Mouse (Mus musculus): ENCODE data around the gene Fam20c. TPM values are rescaled to one million over a fixed set of nuclear protein-coding genes. Genes with fewer than 3 reads are reported as not detected.

The Fam20c gene
- polyA plus RNA-seq, 1 experiment: 28.5 TPM

DNA sequence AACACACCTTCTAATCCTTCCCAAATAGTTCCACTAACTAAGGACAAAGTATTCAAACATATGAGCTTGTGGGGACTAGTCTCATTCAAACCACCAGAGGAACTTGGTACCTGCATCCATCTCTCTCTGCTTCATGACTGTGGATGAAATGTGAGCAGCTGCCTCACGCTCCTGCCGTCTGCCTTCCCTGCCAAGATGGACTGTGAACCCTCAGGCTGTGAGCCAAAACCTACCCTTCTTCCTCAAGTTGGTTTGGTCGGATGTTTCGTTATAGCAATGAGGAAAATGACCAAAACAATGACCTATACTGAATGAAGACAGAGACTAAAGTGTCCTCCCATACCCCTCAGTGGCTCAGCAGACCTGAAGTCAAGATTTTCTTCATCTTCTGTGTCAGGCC lies 86.7 kb downstream of the Fam20c start:
- H3K4me1 ChIP-seq (ENCODE audit: control insufficient read depth, insufficient read depth, low read length): no peaks in the 10 kb centered on the region
- no peak for TF ChIP-seq POLR2A (IDR thresholded peaks at IDR 0.05; ENCODE audit: extremely low read depth, insufficient read depth, low read length)
- TF ChIP-seq CTCF (IDR thresholded peaks at IDR 0.05; ENCODE audit: extremely low read depth, insufficient read depth, low read length): no peak

DNA sequence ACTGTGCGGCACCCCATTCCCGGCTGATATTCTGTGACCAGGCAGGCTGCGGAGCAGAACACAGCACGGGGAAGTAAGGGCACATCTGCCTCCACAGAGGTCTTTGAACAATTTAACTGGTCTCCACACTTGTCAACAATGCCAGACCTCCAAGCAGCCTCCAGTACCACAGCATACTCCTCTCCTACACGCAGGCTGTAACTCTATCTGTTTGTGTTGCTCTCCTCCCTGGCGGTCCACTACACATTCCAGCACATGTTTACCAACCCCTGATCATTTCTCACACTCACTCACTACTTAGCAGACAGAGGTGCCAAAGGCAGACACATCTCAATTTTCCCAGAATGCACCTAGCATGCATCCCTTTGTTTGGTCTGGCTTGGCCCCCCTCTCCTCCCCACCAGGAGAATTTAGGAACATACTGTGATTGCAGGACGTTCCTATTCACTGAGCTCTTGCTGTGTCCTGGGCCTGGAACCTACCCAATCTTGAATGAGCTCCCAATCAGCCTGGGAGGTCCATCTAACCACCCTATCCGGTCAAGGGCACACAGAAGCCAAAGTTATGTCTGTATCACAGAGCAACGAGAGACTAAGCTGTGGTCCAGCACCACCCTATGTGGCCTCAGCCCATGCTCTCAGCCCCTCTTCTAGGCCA lies 89.0 kb downstream of the Fam20c start:
- no peak for TF ChIP-seq CTCF (IDR thresholded peaks at IDR 0.05; ENCODE audit: extremely low read depth, insufficient read depth, low read length)
- TF ChIP-seq POLR2A (IDR thresholded peaks at IDR 0.05; ENCODE audit: extremely low read depth, insufficient read depth, low read length): no peak
- no peak overlapping the region for H3K27ac ChIP-seq (ENCODE audit: insufficient read depth, low read length)

More for the DNA sequence above, 86.7 kb downstream of the Fam20c start:
- Histone ChIP-seq H3K27ac (ENCODE audit: insufficient read depth, low read length) (no peak overlapping the region), H3K4me3 (ENCODE audit: insufficient read depth, low read length) (no peak overlapping the region)

DNA sequence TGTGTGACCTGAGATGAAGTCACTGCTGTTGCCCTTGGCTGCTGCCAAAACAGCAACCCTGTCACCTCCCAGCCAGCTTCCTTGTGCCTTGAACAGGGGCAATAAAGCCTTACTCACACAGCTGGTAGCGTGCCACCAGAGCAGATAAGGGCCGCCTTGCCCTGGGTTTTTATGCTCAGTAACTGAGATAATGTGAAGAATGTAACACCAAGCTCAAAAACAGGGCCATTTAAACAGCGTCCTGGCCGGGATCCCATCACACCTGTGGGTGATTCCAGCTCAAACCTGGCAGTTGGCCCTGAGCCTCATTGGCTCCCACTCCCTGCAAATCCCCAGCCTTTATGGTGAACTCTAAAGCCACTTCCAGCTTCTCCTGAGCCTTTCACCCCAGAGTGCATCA lies 92.2 kb downstream of the Fam20c start:
- H3K4me1 ChIP-seq (ENCODE audit: control insufficient read depth, insufficient read depth, low read length): no peaks in the 10 kb centered on the region
- TF ChIP-seq POLR2A (IDR thresholded peaks at IDR 0.05; ENCODE audit: extremely low read depth, insufficient read depth, low read length): no peak
- TF ChIP-seq CTCF (IDR thresholded peaks at IDR 0.05; ENCODE audit: extremely low read depth, insufficient read depth, low read length): no peak
- H3K4me3 ChIP-seq (ENCODE audit: insufficient read depth, low read length): no peak overlapping the region
- no peak overlapping the region for H3K27ac ChIP-seq (ENCODE audit: insufficient read depth, low read length)

More for the DNA sequence above, 89.0 kb downstream of the Fam20c start:
- Histone ChIP-seq H3K4me1 (ENCODE audit: control insufficient read depth, insufficient read depth, low read length) (no peaks in the 10 kb centered on the region), H3K4me3 (ENCODE audit: insufficient read depth, low read length) (no peak overlapping the region)

DNA sequence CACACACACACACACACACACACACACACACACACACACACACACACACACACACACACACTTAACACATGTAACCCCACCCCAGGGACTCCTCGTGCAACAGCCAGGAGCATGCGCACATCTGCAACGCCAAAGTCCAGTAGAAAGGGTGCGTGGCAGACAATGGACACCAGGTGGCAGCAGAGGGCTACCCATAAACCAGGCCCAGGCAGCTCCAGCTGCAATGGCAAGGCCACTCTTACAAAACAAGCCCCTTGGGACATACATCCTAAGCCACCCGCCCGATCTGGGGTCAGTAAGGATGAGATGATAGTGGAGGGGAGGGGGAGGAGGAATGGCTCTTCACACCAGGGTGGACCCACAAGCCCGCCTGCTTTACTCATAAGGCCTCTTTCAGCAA lies 93.8 kb downstream of the Fam20c start:
- Histone ChIP-seq H3K4me3 (ENCODE audit: insufficient read depth, low read length) (no peak overlapping the region), H3K27ac (ENCODE audit: insufficient read depth, low read length) (no peak overlapping the region)
- peak; percentile 99 for TF ChIP-seq CTCF (IDR thresholded peaks at IDR 0.05; ENCODE audit: extremely low read depth, insufficient read depth, low read length)
- TF ChIP-seq POLR2A (IDR thresholded peaks at IDR 0.05; ENCODE audit: extremely low read depth, insufficient read depth, low read length): no peak

DNA sequence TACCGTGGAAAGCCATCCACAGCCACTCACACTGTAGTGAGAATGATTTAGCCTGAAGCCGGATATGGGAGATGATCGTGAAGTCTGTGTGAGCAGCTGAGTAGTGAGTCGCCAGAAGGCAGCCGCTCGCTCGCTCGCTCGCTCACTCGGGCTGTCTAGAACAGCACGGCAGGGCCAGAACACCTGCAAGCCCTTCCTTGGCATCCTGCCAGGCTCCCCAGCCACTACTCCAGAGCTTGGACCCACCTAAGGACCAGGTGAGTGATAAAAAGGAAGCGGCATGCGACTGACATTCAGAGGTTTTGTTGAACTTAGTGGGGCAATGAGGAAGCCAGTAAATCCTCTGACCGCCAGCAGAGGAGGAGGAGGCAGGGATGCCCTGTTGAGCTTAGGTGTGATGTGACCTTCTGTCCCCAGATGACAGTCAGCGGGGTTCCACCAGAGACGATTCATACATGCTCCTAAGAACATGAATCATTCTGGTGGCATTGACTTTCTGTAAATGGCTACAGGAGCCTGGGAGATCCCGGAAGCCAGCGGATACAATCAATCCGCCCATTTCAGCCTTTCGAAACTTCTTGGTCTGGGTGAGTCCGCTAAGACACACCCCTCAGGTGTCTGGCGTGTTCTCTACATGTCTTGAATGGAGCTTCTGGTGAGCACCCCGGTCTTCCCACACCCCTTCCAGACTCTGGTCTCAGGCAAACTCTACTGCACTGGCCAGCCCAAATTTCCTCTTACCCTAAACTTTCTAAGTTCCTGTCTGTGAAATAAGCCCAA lies 95.6 kb downstream of the Fam20c start:
- H3K27ac ChIP-seq (ENCODE audit: insufficient read depth, low read length): no peak overlapping the region
- TF ChIP-seq POLR2A (IDR thresholded peaks at IDR 0.05; ENCODE audit: extremely low read depth, insufficient read depth, low read length) (no peak), CTCF (IDR thresholded peaks at IDR 0.05; ENCODE audit: extremely low read depth, insufficient read depth, low read length) (no peak)
- H3K4me1 ChIP-seq (ENCODE audit: control insufficient read depth, insufficient read depth, low read length): no peaks in the 10 kb centered on the region
- no peak overlapping the region for H3K4me3 ChIP-seq (ENCODE audit: insufficient read depth, low read length)

More for the DNA sequence above, 93.8 kb downstream of the Fam20c start:
- H3K4me1 ChIP-seq (ENCODE audit: control insufficient read depth, insufficient read depth, low read length): no peaks in the 10 kb centered on the region

DNA sequence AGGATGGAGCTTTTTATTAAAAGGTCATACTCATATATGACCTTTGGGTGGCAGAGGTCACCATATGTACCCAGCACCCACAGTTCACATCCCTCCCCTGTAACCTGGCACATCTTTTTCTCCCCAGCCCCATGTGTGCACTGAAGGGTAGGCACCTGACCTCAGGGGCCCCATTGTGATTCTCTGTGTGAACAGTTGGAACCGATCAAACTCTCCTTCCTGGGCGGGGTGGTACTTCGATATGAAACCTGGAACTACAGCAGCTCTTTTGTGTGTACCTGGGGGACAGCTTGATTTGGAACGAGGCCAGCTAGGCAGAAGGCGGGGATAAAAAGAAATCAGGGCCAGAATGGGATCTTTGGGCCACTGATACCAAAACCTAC lies 96.1 kb downstream of the Fam20c start:
- Histone ChIP-seq H3K27ac (ENCODE audit: insufficient read depth, low read length) (no peak overlapping the region), H3K4me1 (ENCODE audit: control insufficient read depth, insufficient read depth, low read length) (no peaks in the 10 kb centered on the region), H3K4me3 (ENCODE audit: insufficient read depth, low read length) (no peak overlapping the region)
- TF ChIP-seq POLR2A (IDR thresholded peaks at IDR 0.05; ENCODE audit: extremely low read depth, insufficient read depth, low read length) (no peak), CTCF (IDR thresholded peaks at IDR 0.05; ENCODE audit: extremely low read depth, insufficient read depth, low read length) (no peak)

DNA sequence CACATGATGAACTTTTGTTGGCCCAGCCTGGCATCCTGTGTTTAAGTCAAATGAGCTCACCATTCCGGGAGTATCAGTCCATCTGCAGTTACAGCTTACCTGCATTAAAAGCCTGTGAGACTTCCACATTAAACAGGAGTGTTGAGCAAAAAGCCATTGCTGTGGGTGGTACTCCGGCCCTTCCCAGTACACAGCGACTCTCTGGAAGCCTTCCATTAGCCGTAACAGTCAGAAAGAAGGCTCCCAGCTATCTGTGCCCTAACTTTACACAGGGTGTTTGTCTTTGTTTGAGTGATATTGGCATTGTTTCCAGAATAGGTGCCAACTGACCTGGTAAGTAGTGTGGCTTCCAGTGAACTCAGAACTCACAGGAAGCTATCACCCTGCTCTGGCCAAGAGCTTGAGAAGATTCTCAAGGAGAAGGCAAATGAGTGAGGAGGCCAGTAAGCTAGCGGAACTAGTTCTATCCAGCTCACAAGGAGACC lies 97.0 kb downstream of the Fam20c start:
- H3K27ac ChIP-seq (ENCODE audit: insufficient read depth, low read length): no peak overlapping the region
- no peaks in the 10 kb centered on the region for H3K4me1 ChIP-seq (ENCODE audit: control insufficient read depth, insufficient read depth, low read length)
- no peak overlapping the region for H3K4me3 ChIP-seq (ENCODE audit: insufficient read depth, low read length)
- no peak for TF ChIP-seq CTCF (IDR thresholded peaks at IDR 0.05; ENCODE audit: extremely low read depth, insufficient read depth, low read length)

DNA sequence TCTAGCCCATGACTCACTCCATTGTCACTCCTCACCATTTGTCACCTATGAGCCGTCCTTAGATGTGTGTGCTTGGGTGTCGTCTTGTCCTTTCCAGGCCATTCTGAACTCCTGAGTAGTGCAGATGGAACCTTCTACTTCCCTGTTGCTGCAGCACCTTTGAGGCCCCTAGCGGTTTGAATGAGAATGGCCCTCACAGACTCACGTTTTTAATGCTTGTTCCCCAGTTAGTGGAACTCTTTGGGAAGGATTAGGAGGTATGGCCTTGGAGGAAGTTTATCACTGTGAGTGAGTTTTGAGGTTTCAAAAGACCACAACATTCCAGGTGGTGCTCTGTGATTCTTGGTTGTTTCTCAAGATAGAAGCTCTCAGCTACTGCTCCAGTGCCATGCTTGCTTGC lies 97.8 kb downstream of the Fam20c start:
- no peak overlapping the region for H3K4me3 ChIP-seq (ENCODE audit: insufficient read depth, low read length)

DNA sequence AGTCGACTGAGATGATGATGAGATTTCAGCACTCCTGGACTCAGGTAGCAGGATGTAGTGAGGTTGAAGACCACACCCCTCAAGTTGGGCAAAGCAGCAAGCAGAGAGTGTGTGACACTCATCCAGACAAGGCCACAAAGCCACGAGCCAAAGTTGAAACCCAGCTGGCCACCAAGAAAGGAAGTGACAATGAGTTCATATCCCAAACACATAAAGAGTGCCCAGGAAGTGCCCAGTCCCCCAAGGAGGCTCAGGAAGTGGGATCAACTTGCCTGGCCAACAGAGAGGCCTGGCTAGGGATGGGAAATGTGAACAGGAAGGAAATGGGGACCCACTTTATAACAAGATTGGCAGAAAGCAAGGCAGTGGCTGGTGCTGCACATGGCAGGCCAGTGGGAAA lies 99.0 kb downstream of the Fam20c start:
- no peak overlapping the region for H3K27ac ChIP-seq (ENCODE audit: insufficient read depth, low read length)
- TF ChIP-seq CTCF (IDR thresholded peaks at IDR 0.05; ENCODE audit: extremely low read depth, insufficient read depth, low read length) (no peak), POLR2A (IDR thresholded peaks at IDR 0.05; ENCODE audit: extremely low read depth, insufficient read depth, low read length) (no peak)

More for the DNA sequence above, 97.8 kb downstream of the Fam20c start:
- Histone ChIP-seq H3K4me1 (ENCODE audit: control insufficient read depth, insufficient read depth, low read length) (no peaks in the 10 kb centered on the region), H3K27ac (ENCODE audit: insufficient read depth, low read length) (no peak overlapping the region)
- TF ChIP-seq CTCF (IDR thresholded peaks at IDR 0.05; ENCODE audit: extremely low read depth, insufficient read depth, low read length): no peak

More for the DNA sequence above, 99.0 kb downstream of the Fam20c start:
- H3K4me3 ChIP-seq (ENCODE audit: insufficient read depth, low read length): no peak overlapping the region
- H3K4me1 ChIP-seq (ENCODE audit: control insufficient read depth, insufficient read depth, low read length): no peaks in the 10 kb centered on the region

Measured in cortical plate, adult 2 months (tissue).